ENCODE assay signal across 8 mouse cellular contexts in the genomic region with DNA sequence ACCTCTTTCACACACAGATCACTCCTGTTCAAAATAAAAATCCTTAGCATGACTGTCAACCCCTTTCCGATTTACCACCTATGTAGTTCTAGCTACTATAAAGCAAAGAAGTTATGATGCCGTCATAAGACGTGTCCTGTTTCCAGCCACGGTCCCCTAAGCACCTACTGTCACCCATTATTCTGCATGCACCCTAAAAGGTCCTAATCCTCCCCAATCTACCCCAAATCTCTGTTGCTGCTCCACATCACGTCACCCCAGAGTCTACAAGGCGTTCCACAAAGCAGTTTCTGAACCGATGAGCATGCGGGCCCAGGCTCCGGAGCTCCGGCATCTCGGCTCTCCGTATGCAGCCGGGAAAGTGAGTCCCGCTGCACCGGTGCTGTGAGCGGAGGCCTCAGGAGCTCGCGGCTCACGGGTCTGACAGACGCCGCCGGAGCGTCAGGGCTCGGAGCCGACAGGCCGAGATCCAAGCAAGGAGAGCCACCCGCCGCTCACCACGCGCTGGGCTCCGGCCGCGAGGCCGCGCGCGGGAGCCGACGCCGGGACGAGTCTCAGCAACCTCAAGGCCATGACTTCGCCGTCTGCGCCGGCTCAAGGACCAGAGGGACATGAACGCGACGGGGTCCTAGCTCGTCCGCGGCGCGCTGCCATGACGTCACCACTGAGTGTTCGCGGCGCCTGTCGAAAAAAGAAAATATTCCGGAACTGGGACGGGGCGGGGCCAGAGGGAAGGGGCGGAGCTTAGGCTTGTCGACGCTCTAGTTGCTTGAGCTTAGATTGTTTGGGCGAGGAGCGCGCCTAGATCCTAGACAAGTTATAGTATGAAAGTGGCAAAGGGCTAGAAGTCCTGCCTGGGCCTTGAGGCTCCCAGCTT. TPM values are rescaled to one million over a fixed set of nuclear protein-coding genes. Genes with fewer than 3 reads are reported as not detected.
DNase-seq lines count a peak whose midpoint lies in the region; ATAC-seq lines count a peak whose summit lies in the region.

A gene (minus strand): TSS at position 696 of the 877 bp plus-strand sequence.

- no peaks in the 10 kb centered on the region for H3K27me3 ChIP-seq in hindbrain, embryonic 14.5 days (ENCODE audit: control insufficient read depth, insufficient read depth, low read length)

- peak; percentile 92 for DNase-seq in R1 (ENCODE audit: low read depth, low spot score)
- peak; percentile 96 to 97 for DNase-seq in cerebellum, postnatal 25 days
- DNase-seq in frontal cortex, postnatal 25 days (ENCODE audit: low spot score in 2 of 2): peak; percentile 91 to 95
- peak; percentile 98 for DNase-seq in hindbrain, embryonic 14.5 days (ENCODE audit: low spot score)
- DNase-seq in layer of hippocampus, postnatal 36 days: peak; percentile 89 to 92
- peak; percentile 95 for DNase-seq in lung, postnatal 36 days
- peak; percentile 96 for DNase-seq in retina, postnatal 1 day
- peak; percentile 89 to 94 for DNase-seq in urinary bladder, adult 18-20 months (ENCODE audit: low spot score in 2 of 2)

- H3K9me3 ChIP-seq in hindbrain, embryonic 14.5 days (ENCODE audit: control insufficient read depth, low read length): no peaks in the 10 kb centered on the region

- H3K36me3 ChIP-seq in hindbrain, embryonic 14.5 days (replicated peaks; ENCODE audit: control insufficient read depth, insufficient read depth): peaks cover 25% of the 10 kb centered on the region

- peak within 1 kb of the TSS; percentile 72 for H3K27ac ChIP-seq in hindbrain, embryonic 14.5 days

- WGBS in hindbrain, embryonic 14.5 days: 1% methylated on average over 67 of the region's 67 CpGs

- H3K9ac ChIP-seq in hindbrain, embryonic 14.5 days: peak within 1 kb of the TSS; percentile 96

- peak; percentile 93 for ATAC-seq in hindbrain, embryonic 14.5 days (ENCODE audit: low FRiP score)

- H3K4me3 ChIP-seq in hindbrain, embryonic 14.5 days (replicated peaks; ENCODE audit: low read length): peak within 1 kb of the TSS; percentile 97

- H3K4me1 ChIP-seq in hindbrain, embryonic 14.5 days (replicated peaks; ENCODE audit: control insufficient read depth, insufficient read depth, low read length): peaks cover 11% of the 10 kb centered on the region

- H3K4me2 ChIP-seq in hindbrain, embryonic 14.5 days (replicated peaks): peak within 1 kb of the TSS; percentile 76

RNA-seq across cellular contexts. Expression of the gene that starts here (rescaled TPM):
- polyA plus RNA-seq in hindbrain, embryonic 14.5 days (2014; fragmentation: Nextera tagmentation; extraction: Ambion mirVana): 291 and 311 TPM in 2 replicates
- total RNA-seq in layer of hippocampus, postnatal 36 days (2021): 100 to 1,000 TPM; 258 to 259 TPM

Comparison
In these comparisons a context has a peak if more than half of its experiments do, and no peak if none do; other contexts are left out.
1. Peak in every context shown above with its lines: DNase-seq, ATAC-seq, H3K4me3 ChIP-seq and H3K27ac ChIP-seq.